ENCODE assay signal across 32 mouse cellular contexts in the genomic region with DNA sequence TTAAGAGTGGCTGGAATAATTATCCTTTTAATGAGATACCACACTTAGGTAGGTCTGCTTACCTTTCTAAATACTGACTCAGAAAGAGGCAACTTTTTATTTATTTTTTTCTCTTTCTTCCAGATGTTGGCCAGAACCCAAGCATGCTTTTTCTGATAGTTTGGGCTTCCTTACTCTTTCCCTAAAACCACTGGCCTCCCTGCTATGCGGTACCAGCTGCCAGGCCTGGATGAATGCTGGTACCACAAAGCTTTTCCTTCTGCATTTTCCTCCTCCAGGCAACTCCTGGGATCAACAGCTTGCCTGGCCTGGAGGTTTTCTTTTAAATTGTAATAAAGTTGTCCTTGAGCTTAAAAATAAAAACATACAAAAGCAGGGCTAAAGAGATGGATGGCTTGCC.
"Had no signal": no experiment of that assay in that cellular context is flagged by ENCODE, and none has a peak within 500 bp of the region (broad histone marks: within the 10 kb centered on the region; RNA-seq: fewer than 3 reads in every experiment).

No protein-coding gene starts in this region.

- H3K27me3 ChIP-seq: limb, embryonic 15.5 days; liver, embryonic 12.5 days; liver, embryonic 13.5 days; liver, embryonic 15.5 days; lung, embryonic 15.5 days; megakaryocyte, embryonic 14.5 days; midbrain, embryonic 12.5 days; midbrain, embryonic 13.5 days; midbrain, embryonic 15.5 days; neural tube, embryonic 12.5 days had no signal

- H3K9me3 ChIP-seq: limb, embryonic 10.5 days; limb, embryonic 12.5 days; limb, embryonic 13.5 days; limb, embryonic 15.5 days; liver, embryonic 12.5 days; liver, embryonic 13.5 days; liver, embryonic 15.5 days; lung, embryonic 15.5 days; megakaryocyte, embryonic 14.5 days; midbrain, embryonic 10.5 days; midbrain, embryonic 12.5 days; midbrain, embryonic 13.5 days; midbrain, embryonic 15.5 days; neural tube, embryonic 12.5 days had no signal

- DNase-seq: left cerebral cortex, postnatal 4 days; liver; liver, embryonic 13.5 days; liver, postnatal 0 days; lung, adult 18-20 months; lung, adult 2 months; lung, embryonic 14.5 days; lung, postnatal 10 days; lung, postnatal 14 days; lung, postnatal 36 days; lung, postnatal 4 days; midbrain, embryonic 14.5 days had no signal

- H3K36me3 ChIP-seq: limb, embryonic 10.5 days; liver, embryonic 12.5 days; liver, embryonic 13.5 days; liver, embryonic 15.5 days; lung, embryonic 15.5 days; midbrain, embryonic 15.5 days had no signal

- H3K9ac ChIP-seq: limb, embryonic 12.5 days; limb, embryonic 13.5 days; limb, embryonic 15.5 days; liver, embryonic 12.5 days; liver, embryonic 13.5 days; liver, embryonic 14.5 days; liver, embryonic 15.5 days; liver, postnatal 0 days; lung, embryonic 14.5 days; lung, embryonic 15.5 days; midbrain, embryonic 12.5 days; midbrain, embryonic 13.5 days; midbrain, embryonic 15.5 days; neural tube, embryonic 12.5 days had no signal

- H3K4me3 ChIP-seq: limb, embryonic 10.5 days; limb, embryonic 12.5 days; limb, embryonic 13.5 days; limb, embryonic 15.5 days; liver, embryonic 12.5 days; liver, embryonic 13.5 days; liver, embryonic 15.5 days; lung, embryonic 15.5 days; megakaryocyte, embryonic 14.5 days; midbrain, embryonic 10.5 days; midbrain, embryonic 12.5 days; midbrain, embryonic 13.5 days; midbrain, embryonic 15.5 days; myocyte; neural tube, embryonic 12.5 days had no signal

- ATAC-seq: liver, embryonic 12.5 days; liver, postnatal 0 days; lung, postnatal 0 days; midbrain, embryonic 13.5 days; midbrain, embryonic 15.5 days; midbrain, embryonic 16.5 days had no signal

- H3K27ac ChIP-seq: limb, embryonic 10.5 days; limb, embryonic 12.5 days; limb, embryonic 13.5 days; limb, embryonic 15.5 days; liver, embryonic 12.5 days; liver, embryonic 13.5 days; liver, embryonic 14.5 days; liver, embryonic 15.5 days; lung, embryonic 15.5 days; macrophage; midbrain, embryonic 10.5 days; midbrain, embryonic 12.5 days; midbrain, embryonic 13.5 days; midbrain, embryonic 15.5 days; neural tube, embryonic 12.5 days had no signal

- H3K4me1 ChIP-seq: limb, embryonic 13.5 days; limb, embryonic 15.5 days; liver, embryonic 12.5 days; liver, embryonic 13.5 days; liver, embryonic 15.5 days; lung, embryonic 15.5 days; neural tube, embryonic 12.5 days had no signal

- H3K4me2 ChIP-seq: limb, embryonic 12.5 days; limb, embryonic 13.5 days; limb, embryonic 15.5 days; liver, embryonic 11.5 days; liver, embryonic 12.5 days; liver, embryonic 13.5 days; liver, embryonic 15.5 days; lung, embryonic 14.5 days; lung, embryonic 15.5 days; midbrain, embryonic 11.5 days; midbrain, embryonic 12.5 days; midbrain, embryonic 13.5 days; midbrain, embryonic 15.5 days; neural tube, embryonic 12.5 days had no signal
